Mouse (Mus musculus) hindbrain, embryonic 16.5 days (tissue): Measurements from ENCODE around the gene Cecr2. TPM values are rescaled to one million over a fixed set of nuclear protein-coding genes. Genes with fewer than 3 reads are reported as not detected.
"Not testable (repeated sequence)": the region's sequence is repeated elsewhere in the genome, so short reads cannot be mapped to it uniquely, and the experiment has no call there.

ENCODE experiments used
- ATAC-seq: fragments of 200-750 bp; cut with Nextera tagmentation; 2 replicates; pipeline ENCODE4 v1.8.0; 2017; ENCODE audit warnings: moderate TSS enrichment, moderate library complexity
- H3K27ac ChIP-seq: fragments of 300-500 bp; sonication (generic); 2 replicates; pipeline ENCODE4 v1.5.1; 2014; ENCODE audit warnings: low read depth, mild to moderate bottlenecking, control low read depth, low read length, moderate library complexity
- H3K27me3 ChIP-seq: fragments of 300-500 bp; sonication (generic); replicated peaks from 2 replicates; pipeline ENCODE4 v1.6.1; 2014; ENCODE audit warnings: low read length; ENCODE audit not compliant: control insufficient read depth, insufficient read depth
- H3K36me3 ChIP-seq: fragments of 300-500 bp; sonication (generic); 2 replicates; pipeline ENCODE4 v1.6.1; 2014; ENCODE audit warnings: mild to moderate bottlenecking, low read length, moderate library complexity, mixed read lengths; ENCODE audit not compliant: control insufficient read depth, insufficient read depth
- H3K4me1 ChIP-seq: fragments of 300-500 bp; sonication (generic); 2 replicates; pipeline ENCODE4 v1.6.1; 2014; ENCODE audit warnings: low read depth, low read length; ENCODE audit not compliant: control insufficient read depth, insufficient read depth
- H3K4me2 ChIP-seq: fragments of 300-500 bp; sonication (generic); 2 replicates; pipeline ENCODE4 v1.6.1; 2014; ENCODE audit warnings: mild to moderate bottlenecking, low read length, control low read depth, moderate library complexity
- H3K4me3 ChIP-seq: fragments of 300-500 bp; sonication (generic); 2 replicates; pipeline ENCODE4 v1.5.1; 2014; ENCODE audit warnings: mild to moderate bottlenecking, low read length, control low read depth, moderate library complexity
- H3K9ac ChIP-seq: fragments of 300-500 bp; sonication (generic); 2 replicates; pipeline ENCODE4 v1.6.1; 2014; ENCODE audit warnings: low read depth, mild to moderate bottlenecking, control low read depth, low read length, moderate library complexity
- H3K9me3 ChIP-seq: fragments of 300-500 bp; sonication (generic); 2 replicates; pipeline ENCODE4 v1.6.1; 2014; ENCODE audit warnings: mild to moderate bottlenecking, low read length, moderate library complexity; ENCODE audit not compliant: control insufficient read depth
- WGBS: fragments of 180-500 bp; shearing (Covaris S2); extraction: QIAGEN DNeasy Blood & Tissue Kit; methylation state at CpG from one replicate; pipeline ENCODE4 v1.1.7; 2014; 5-methylcytosine and 5-hydroxymethylcytosine counted together
- polyA plus RNA-seq: library from polyadenylated mRNA; unstranded; fragments of >200 nt; fragmentation: Nextera tagmentation; extraction: Ambion mirVana; gene quantifications from 2 replicates; pipeline ENCODE4 v1.2.1, GENCODE M21; 2015

Cecr2 gene
- polyA plus RNA-seq, 1 experiment from 2014 or later = 1.8 TPM

DNA sequence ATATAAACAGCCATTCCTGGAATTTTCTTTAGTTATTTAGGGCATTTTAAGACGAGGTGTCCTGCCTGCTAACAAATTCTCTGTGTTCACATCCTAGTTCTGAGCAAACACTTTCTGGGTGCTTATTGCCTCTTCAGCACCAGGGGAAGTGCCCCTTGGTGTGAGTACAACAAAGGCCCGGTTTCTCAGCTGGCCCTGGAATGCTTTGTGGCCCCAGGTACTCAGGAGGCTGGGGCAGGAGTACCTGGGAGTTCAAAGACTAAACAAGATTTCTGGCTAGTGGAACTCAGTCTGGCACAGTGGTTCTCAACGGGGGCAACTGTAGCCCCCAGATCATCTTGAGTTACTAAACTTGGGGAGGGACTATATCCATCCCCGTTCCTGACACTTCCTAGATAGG, 26.6 kb upstream of the Cecr2 start:
- H3K9me3 ChIP-seq = no peaks in the 10 kb centered on the region
- H3K36me3 ChIP-seq = no peaks in the 10 kb centered on the region
- no peak overlapping the region for H3K4me2 ChIP-seq
- H3K27me3 ChIP-seq = no peaks in the 10 kb centered on the region
- H3K4me1 ChIP-seq = no peaks in the 10 kb centered on the region
- ATAC-seq = no peak
- WGBS = 35% methylated on average over 4 of the region's 4 CpGs
- H3K9ac ChIP-seq = no peak overlapping the region
- H3K27ac ChIP-seq = no peak overlapping the region
- no peak overlapping the region for H3K4me3 ChIP-seq

DNA sequence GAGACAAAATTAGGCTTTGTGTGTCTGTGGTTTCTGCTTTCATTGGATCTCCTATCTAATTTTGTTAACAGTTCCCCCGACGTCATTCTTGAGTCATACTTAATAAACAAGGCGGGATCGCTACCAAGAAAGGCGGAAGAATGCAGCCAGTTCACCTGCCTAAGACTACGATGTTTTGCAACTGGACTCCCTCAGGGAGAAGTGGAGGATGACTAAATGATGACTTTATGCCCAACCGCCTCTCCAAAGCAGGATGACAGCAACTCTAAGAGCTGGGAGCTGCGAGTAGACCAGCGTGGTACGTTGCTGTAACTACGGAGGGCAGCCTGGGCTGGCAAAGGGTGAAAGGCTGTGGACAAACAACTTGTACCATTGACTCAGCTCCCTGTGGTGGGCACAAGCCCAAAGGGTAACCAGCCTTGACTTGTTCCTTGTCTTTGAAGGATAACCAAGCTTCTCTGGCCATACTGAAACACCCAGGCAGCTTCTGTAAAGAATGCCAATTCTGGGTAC, 24.2 kb upstream of the Cecr2 start:
- 90% methylated on average over 11 of the region's 11 CpGs for WGBS
- no peak overlapping the region for H3K9ac ChIP-seq
- no peak overlapping the region for H3K27ac ChIP-seq
- H3K4me1 ChIP-seq = no peaks in the 10 kb centered on the region
- no peaks in the 10 kb centered on the region for H3K36me3 ChIP-seq
- H3K27me3 ChIP-seq = no peaks in the 10 kb centered on the region
- no peaks in the 10 kb centered on the region for H3K9me3 ChIP-seq
- ATAC-seq = no peak
- H3K4me2 ChIP-seq = no peak overlapping the region
- H3K4me3 ChIP-seq = no peak overlapping the region

GRCm38 (mm10) chr6:120643776-120644175, 22.4 kb upstream of the Cecr2 start:
- Histone ChIP-seq H3K9me3 (no peaks in the 10 kb centered on the region), H3K9ac (no peak overlapping the region), H3K27me3 (no peaks in the 10 kb centered on the region), H3K27ac (no peak overlapping the region), H3K4me3 (no peak overlapping the region), H3K4me2 (no peak overlapping the region), H3K4me1 (no peaks in the 10 kb centered on the region), H3K36me3 (no peaks in the 10 kb centered on the region)
- no peak for ATAC-seq
- 63% methylated on average over 7 of the region's 7 CpGs for WGBS

- H3K27me3 ChIP-seq = no peaks in the 10 kb centered on the region
- H3K9ac ChIP-seq = no peak overlapping the region
- no peaks in the 10 kb centered on the region for H3K9me3 ChIP-seq
- WGBS = 50% methylated on average over 23 of the region's 23 CpGs
- no peaks in the 10 kb centered on the region for H3K4me1 ChIP-seq
- no peaks in the 10 kb centered on the region for H3K36me3 ChIP-seq
- H3K4me3 ChIP-seq = no peak overlapping the region
- ATAC-seq = no peak
- H3K4me2 ChIP-seq = no peak overlapping the region
- no peak overlapping the region for H3K27ac ChIP-seq
Observed at GRCm38 (mm10) chr6:120644346-120645299, 21.5 kb upstream of the Cecr2 start.

DNA sequence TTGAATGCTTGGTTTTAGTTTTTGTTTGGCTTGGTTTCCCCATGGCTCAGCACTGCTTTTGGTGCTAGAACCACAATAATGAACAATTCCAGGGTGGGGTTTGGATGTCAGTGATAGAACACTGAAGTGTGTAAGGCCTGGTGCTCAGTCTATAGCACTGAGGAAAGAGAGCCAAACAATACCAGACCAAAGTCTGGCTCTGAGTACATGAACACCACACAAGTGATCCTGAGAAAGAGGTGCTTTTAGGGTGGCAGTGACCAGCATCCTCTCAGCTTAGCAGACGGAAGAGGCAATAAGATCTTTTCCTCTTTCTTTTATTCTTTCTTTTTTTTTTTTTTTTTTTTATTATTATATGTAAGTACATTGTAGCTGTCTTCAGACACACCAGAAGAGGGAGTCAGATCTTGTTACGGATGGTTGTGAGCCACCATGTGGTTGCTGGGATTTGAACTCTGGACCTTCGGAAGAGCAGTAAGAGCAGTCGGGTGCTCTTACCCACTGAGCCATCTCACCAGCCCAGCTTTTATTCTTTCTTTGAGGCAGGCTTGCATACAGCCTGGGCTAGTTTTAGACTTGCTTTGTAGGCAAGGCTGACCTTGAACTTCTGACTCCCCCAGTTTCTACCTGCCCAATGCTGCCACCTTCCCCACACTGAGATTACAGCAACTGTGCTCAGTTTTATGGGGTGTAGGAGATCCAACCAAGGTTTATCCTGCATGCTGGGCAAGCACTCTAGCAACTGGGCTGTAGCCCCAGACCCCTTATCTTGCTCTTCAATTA, 18.7 kb upstream of the Cecr2 start:
- not testable (repeated sequence) for H3K36me3 ChIP-seq, H3K4me1 ChIP-seq, H3K4me3 ChIP-seq, H3K9ac ChIP-seq, H3K4me2 ChIP-seq, ATAC-seq, H3K27me3 ChIP-seq, H3K27ac ChIP-seq, H3K9me3 ChIP-seq
- 94% methylated on average over 3 of the region's 4 CpGs for WGBS

DNA sequence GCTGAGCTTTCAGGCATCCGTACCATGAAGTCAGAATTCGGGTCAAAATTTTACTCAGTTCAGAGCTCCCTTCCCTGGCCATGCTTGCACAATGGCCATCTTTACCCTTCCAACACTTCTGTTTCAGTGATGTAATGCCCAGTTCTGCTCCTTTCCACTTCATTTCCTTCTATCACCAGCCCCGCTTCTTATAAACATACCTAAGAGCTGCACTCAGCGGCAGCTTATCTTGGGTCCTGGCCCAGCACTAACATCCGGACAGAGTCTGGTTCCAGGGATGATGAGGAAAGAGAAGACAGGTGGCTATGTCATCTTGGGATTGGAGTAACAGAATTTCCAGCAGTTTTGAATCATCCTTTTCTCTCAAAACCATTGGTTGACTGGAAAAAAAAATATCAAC, 18.0 kb upstream of the Cecr2 start:
- no peak overlapping the region for H3K9ac ChIP-seq
- H3K9me3 ChIP-seq = no peaks in the 10 kb centered on the region
- no peaks in the 10 kb centered on the region for H3K4me1 ChIP-seq
- H3K27me3 ChIP-seq = no peaks in the 10 kb centered on the region
- H3K36me3 ChIP-seq = no peaks in the 10 kb centered on the region
- H3K27ac ChIP-seq = no peak overlapping the region
- WGBS = 75% methylated on average over 5 of the region's 5 CpGs
- H3K4me3 ChIP-seq = no peak overlapping the region
- no peak for ATAC-seq
- no peak overlapping the region for H3K4me2 ChIP-seq

GRCm38 (mm10) chr6:120652666-120653065, 13.5 kb upstream of the Cecr2 start:
- Histone ChIP-seq H3K27ac (no peak overlapping the region), H3K9me3 (no peaks in the 10 kb centered on the region), H3K4me2 (no peak overlapping the region), H3K4me1 (no peaks in the 10 kb centered on the region), H3K9ac (no peak overlapping the region), H3K4me3 (no peak overlapping the region), H3K27me3 (no peaks in the 10 kb centered on the region), H3K36me3 (no peaks in the 10 kb centered on the region)
- WGBS = 32% methylated on average over 7 of the region's 7 CpGs
- no peak for ATAC-seq

GRCm38 (mm10) chr6:120655702-120656101, 10.5 kb upstream of the Cecr2 start:
- whole genome bisulfite sequencing = 86% methylated on average over 3 of the region's 3 CpGs
- H3K9ac ChIP-seq = no peak overlapping the region
- H3K4me1 ChIP-seq = no peaks in the 10 kb centered on the region
- H3K27me3 ChIP-seq = no peaks in the 10 kb centered on the region
- H3K4me3 ChIP-seq = no peak overlapping the region
- H3K9me3 ChIP-seq = no peaks in the 10 kb centered on the region
- no peak for ATAC-seq
- no peaks in the 10 kb centered on the region for H3K36me3 ChIP-seq
- no peak overlapping the region for H3K27ac ChIP-seq
- no peak overlapping the region for H3K4me2 ChIP-seq

GRCm38 (mm10) chr6:120658848-120659247, 7.3 kb upstream of the Cecr2 start:
- no peaks in the 10 kb centered on the region for H3K4me1 ChIP-seq
- 63% methylated on average over 7 of the region's 7 CpGs for WGBS
- no peak overlapping the region for H3K27ac ChIP-seq
- no peak overlapping the region for H3K4me2 ChIP-seq
- H3K9ac ChIP-seq = no peak overlapping the region
- no peaks in the 10 kb centered on the region for H3K36me3 ChIP-seq
- no peaks in the 10 kb centered on the region for H3K27me3 ChIP-seq
- no peak overlapping the region for H3K4me3 ChIP-seq
- no peak for ATAC-seq
- H3K9me3 ChIP-seq = no peaks in the 10 kb centered on the region
